Mouse (Mus musculus) olfactory bulb, adult 2 months (tissue): ENCODE data around the gene Jup.

Experiments
- CTCF ChIP-seq: fragments of 200-500 bp; IDR thresholded peaks from 2 replicates; pipeline ENCODE4 v1.5.1; 2012; ENCODE audit warnings: low read depth, mild to moderate bottlenecking, low read length, moderate library complexity; ENCODE audit not compliant: insufficient read depth
- POLR2A ChIP-seq: fragments of 200-500 bp; IDR thresholded peaks from 2 replicates; pipeline ENCODE4 v1.6.1; 2012; ENCODE audit warnings: mild to moderate bottlenecking, low read depth, low read length, moderate library complexity; ENCODE audit not compliant: insufficient read depth

DNA sequence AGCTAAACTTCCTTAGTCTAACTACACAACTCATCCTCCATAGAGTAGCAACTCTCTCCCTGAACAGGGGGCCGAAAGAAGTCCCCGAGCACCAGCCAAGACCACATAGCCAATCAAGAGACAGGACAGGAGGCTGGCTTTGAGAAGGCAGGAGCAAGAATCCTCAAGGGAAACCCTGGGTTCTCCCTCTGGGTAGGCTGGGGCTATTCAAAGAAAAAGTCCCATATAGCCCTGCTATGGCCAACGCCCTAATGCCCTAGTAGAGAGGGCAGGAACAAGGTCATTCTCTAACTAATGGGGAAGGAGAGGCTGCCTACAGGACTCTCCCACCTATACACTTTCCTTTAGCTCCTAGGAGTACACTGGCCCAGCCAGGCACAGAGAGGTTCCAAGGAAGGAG, 12.5 kb downstream of the Jup start:
- no peak for TF ChIP-seq POLR2A
- no peak for TF ChIP-seq CTCF
